Mouse (Mus musculus) T-cell, adult 2 months (primary cell): ENCODE data around the gene Cenpf.
"Not testable (repeated sequence)": the region's sequence is repeated elsewhere in the genome, so short reads cannot be mapped to it uniquely, and the experiment has no call there.

Source experiments
- DNase-seq: peaks from one replicate; pipeline ENCODE4 v3.0.0; 2022; ENCODE audit warnings: low spot score

Gene Cenpf

DNA sequence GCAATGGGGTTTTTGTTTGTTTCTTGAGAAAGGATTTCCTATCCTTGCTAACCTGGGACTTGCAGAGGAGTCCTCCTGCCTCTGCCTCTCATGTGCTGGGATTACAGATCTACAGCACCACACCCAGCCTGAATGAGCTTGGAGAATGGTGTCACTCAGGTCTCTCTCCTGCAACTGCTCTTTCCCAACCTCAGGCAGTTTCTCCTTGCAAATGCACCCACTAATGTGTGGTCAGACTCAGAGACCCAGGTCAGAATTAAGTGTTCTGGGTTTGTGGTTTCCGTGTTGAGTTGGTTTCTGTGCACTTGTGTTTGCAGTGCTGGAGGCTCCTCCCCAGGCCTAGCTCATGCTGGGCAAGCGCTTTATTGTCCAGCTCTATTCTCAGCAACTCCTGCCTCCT lies 6.5 kb upstream of the Cenpf start:
- no peak for DNase-seq

DNA sequence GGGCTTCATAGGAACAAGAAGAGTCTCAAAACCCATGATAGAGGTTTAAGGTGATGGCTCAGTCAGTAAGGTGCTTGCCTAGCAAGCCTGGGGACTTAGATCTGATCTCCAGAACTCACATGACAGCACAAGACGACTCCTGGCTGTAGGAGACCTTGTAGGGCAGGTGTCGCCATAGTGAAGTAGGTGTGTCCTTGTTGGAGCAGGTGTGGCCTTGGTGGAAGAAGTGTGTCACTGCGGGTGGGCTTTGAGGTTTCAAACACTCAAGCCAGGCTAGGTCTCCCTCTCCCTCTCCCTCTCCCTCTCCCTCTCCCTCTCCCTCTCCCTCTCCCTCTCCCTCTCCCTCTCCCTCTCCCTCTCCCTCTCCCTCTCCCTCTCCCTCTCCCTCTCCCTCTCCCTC lies 4.6 kb upstream of the Cenpf start:
- not testable (repeated sequence) for DNase-seq

GRCm38 (mm10) chr1:189689050-189689833 lies 1.4 kb upstream of the Cenpf start:
- DNase-seq = no peak

DNA sequence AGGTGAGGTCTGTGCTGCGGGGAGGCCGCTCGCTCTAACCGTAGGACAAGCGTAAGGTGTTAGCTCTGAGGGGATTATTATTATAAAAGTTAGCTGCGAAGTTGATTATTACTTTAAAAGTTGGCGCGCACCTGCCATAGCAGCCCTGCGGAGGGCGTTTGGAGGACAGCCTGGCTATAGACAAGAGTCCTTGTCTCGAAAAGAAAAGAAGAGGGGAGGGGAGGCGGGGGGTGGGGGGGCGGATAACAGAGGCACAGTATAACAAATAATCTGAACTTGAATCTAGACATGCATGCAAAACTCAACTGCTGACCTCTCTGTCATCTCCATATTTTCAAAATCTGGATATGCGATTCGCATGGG lies 483 bp upstream of the Cenpf start:
- no peak for DNase-seq

DNA sequence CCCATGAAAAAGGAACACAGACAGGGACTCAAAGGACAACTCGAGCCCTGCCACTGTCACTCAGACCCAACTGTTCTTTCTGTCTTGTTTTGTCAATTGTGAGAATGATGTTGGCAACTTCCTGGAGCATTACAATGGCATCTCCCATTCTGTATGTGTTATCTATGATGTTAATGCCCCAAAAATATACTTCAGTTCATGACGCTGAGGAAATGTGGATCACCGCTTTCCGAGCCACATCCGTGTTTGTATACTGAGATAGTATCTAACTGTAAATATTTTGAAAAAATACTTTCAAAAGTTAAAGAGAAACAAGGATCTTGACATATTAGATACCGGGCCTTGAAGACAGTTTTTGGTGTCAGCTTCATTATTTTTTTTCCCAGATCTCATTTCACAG lies 1.9 kb downstream of the Cenpf start:
- DNase-seq = no peak

GRCm38 (mm10) chr1:189684786-189685415 lies 3.0 kb downstream of the Cenpf start:
- DNase-seq = no peak

DNA sequence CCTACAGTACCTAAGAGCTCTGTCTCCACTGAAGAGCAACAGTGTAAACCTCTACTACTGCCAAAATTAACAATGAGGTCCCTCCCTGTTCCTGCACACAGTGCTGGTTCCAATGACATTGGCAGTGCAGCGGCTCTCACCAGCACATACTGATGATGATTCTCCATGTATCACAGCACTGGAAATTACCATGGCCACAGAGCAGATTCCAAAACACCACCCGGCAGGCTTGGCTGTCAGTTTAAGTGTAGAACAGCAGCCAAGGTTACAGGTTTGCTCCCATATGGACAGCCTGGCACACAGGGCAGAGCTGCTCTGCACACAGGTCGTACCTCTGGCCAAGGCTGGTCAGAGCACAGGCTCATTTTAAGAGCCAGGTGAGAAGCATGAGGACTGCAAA lies 8.3 kb downstream of the Cenpf start:
- no peak for DNase-seq

GRCm38 (mm10) chr1:189675953-189676352 lies 11.9 kb downstream of the Cenpf start:
- DNase-seq = no peak

DNA sequence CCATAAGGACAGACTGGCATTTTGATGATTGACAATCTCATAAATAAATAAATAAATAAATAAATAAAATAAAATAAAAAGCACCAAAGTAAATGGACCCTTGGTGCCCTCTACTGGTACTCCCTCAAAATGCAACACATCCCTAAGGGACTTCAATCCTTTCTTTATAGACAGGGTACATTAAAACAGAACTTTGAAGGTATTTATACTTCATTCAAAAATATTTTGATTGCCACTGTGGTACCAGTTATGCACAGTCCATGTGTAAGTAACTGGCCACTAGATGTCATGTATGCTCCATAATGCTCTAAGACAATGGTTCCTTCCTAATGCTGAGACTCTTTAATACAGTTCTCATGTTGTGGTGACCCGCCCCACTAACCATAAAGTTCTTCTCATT lies 12.5 kb downstream of the Cenpf start:
- DNase-seq = peak; percentile 4

DNA sequence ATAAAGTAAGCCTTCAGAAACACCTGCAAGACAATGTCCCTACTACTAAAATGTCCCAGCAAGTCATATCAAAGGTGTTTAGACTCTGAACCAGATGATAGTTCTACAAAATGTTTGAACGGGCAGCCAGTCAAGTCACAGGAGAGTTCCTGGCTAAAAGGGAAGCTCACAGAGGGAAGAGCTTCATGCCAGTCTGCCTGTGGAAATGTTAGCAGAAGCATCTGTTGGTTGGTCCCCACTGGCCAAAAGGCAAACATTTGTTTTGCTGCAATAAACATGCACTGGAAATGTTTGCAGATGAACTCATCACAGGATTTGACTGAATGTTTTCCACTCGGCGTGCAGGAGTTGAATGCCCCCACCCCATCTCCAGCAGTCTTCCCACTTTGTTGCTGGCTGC lies 21.9 kb downstream of the Cenpf start:
- DNase-seq = no peak

GRCm38 (mm10) chr1:189664873-189665144 lies 23.1 kb downstream of the Cenpf start:
- no peak for DNase-seq

DNA sequence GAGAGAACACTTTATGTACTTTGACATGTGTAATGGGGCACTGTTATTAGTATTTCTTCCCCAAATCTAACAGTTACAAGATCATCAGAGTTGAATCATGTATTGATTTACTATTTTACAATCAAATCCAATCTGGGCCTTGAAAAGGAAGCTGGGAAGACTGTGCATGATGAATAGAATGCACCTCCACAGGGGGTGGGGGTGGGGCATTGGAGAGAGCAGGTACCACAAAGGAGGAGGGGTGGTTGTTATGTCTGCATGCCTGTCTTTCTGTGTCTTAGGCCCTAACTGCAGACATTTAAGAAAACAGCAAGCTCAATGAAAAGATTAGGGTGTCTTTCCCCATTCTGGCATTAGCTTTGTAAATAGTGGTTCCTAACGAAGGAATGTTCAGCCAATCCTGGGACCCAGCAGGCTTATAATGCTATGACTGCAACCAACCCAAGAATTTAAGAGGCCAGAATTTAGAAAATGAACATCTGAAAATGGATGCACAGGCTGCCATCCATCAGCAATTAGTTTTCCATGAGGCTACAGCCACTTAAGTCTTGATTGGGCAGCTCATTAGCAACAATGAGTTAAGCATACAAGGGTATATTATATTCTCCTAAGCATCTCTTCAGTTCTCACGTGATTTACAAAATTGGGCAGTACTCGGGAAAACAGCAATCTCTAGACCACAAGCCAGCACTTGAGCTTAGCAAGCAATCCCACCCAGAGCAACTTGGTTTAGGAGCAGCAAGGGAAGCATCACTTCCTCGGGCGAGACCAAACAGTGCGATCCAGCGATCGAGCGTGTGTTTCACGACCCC lies 23.6 kb downstream of the Cenpf start:
- no peak for DNase-seq

DNA sequence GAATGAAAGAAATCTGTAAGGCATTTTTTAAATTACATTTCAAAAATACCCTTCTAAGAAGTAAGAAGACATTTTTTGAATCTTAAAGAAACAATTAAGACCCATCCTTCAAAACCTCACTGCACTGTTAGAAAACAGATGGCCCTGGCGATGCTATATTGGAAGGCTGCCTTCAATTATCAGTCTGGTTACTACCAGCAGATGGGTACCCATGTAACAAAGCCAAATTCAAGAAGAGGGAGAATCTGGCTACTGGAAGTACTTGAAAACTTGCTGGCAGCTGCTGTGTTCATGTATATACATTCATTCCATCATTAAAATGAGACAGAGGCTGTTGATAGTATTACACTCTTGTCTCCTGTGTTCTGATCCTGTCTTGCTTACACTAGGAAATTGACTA lies 24.4 kb downstream of the Cenpf start:
- no peak for DNase-seq

DNA sequence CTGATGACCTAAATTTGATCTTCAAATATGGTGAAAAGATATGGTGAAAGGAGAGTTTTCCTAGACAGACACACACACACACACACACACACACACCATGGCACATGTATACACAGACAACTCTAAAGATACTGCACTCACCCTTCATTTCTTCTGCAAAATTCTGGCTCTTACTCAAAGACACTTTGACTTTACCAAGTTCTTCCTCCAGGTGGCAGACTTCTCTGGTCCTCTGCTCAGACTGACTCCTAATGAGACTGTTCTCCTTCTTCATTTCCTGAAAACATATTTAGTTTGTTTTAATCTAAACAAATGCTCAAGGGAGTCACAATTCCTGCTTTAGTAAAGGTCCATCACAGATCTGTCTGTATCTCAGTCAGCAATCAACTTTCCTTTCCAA lies 26.0 kb downstream of the Cenpf start:
- DNase-seq = peak; percentile 14

GRCm38 (mm10) chr1:189657406-189657805 lies 30.5 kb downstream of the Cenpf start:
- DNase-seq = no peak

DNA sequence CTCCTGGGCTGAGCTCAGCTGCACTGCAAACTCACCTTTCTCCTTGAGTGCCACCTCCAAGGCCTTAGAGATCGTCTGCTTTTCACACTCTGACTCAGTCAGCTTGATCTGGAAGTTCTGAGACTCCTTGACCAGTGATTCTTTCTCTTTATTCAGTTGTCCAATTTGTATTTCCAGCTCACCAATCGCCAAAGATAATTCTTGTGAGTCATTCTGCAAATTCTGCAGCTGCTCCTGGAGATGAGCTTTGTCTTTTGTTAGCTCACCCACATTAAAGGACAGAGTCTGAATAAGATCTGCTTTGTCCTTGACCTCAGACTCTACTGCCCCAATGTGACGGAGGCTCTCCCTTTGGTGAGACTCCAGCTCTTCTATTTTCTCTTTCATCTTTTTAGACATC lies 34.1 kb downstream of the Cenpf start:
- DNase-seq = no peak

DNA sequence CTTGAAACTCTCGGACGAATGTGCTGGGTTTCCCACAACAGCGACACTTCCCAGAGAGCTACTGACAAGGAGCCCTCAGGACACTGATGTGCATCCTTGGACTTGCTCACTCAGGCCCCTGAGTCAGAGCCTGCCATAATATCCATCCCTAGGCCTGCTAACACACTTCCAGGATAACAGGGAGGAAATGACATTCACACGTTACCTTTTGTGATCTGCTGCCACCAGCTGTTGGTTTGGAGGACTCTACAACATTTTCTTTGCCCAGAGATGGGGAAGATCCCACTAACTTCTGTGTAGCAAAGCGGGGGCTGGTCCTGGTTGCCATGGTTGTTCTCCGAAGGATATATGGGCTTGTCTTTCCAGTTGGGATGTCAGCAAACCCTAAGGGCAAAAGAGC lies 41.3 kb downstream of the Cenpf start:
- DNase-seq = no peak

GRCm38 (mm10) chr1:189645371-189645770 lies 42.5 kb downstream of the Cenpf start:
- no peak for DNase-seq

DNA sequence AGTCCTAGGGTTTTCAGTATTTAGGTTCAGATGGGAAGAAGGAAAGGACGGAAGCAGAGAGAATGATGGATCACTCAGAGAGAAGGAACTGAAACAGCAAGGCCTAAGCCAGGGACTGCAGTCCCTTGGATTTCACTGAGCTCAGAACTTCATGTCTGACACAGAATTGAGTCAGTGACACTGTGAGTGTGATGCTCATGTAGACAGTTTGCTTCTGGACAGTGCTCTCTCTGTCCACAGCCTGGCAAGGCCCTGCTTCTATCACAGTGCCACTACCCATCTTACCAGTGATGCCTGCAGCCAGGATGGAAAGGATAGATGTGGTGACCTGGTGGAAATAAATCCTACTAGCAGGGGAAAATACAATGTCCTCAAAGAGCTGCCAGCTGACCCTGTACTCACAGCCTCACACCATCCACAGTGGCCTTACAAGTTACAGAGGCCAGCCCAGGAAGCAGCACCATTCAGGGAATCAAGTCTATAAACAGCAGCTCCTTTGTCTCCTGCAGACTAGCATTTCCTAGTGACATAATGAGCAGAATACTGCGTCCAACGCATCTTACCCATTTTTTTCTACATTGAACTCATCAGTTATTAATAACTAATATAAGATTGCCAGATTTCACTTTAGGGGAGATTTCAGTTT lies 43.1 kb downstream of the Cenpf start:
- DNase-seq = no peak

DNA sequence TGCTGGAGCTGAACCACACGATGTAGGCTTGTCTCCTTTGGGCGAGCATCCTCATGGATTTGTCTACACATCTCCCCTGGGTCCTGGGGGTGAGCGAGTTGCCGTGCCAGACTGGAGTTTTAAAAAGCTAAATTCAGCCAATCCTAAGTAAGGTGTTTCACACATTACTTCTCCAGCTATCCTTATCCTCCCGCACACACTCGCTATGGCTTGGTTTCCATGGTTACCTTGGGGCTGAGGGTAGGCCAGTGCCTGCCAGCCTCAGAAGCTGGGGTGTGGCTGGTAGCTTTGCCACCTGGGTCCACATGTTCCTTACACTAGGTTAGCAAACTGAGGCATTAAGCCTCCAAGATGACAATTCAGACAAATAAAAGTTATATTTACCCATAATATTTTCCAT lies 48.3 kb downstream of the Cenpf start:
- DNase-seq = no peak

- DNase-seq = no peak
These were observed 54.1 kb downstream of the Cenpf start for GRCm38 (mm10) chr1:189633791-189634190.

- no peak for DNase-seq
These were observed 55.8 kb downstream of the Cenpf start for GRCm38 (mm10) chr1:189631906-189632675.
